In genomic region chr2:112428534-112428933, GRCm38 (mm10) we compare ENCODE assay signal across 21 mouse cellular contexts. TPM values are rescaled to one million over a fixed set of nuclear protein-coding genes. Genes with fewer than 3 reads are reported as not detected.
"Had no signal": no experiment of that assay in that cellular context is flagged by ENCODE, and none has a peak within 500 bp of the region (broad histone marks: within the 10 kb centered on the region; RNA-seq: fewer than 3 reads in every experiment).

No protein-coding gene starts in this region.

RNA-seq across cellular contexts. Expression of gene Chrm5, which starts 52.0 kb away (rescaled TPM):
- total RNA-seq: heart, postnatal 10 days; heart, postnatal 14 days; heart, postnatal 25 days; heart, postnatal 36 days; heart, postnatal 4 days; hematopoietic stem cell, adult 5-6 weeks had no signal
- polyA plus RNA-seq: heart, embryonic 11.5 days; heart, embryonic 12.5 days; heart, embryonic 13.5 days; heart, embryonic 14.5 days; heart, embryonic 15.5 days; heart, embryonic 16.5 days; heart, postnatal 0 days; hindbrain, embryonic 10.5 days; inflammation-experienced regulatory T-cells, adult 6 months; intestine, embryonic 14.5 days; intestine, embryonic 16.5 days; intestine, postnatal 0 days; kidney, adult 2 months; kidney, postnatal 0 days; large intestine, adult 2 months had no signal
